Mouse (Mus musculus): ENCODE measurements around the gene Gnai2.

DNA sequence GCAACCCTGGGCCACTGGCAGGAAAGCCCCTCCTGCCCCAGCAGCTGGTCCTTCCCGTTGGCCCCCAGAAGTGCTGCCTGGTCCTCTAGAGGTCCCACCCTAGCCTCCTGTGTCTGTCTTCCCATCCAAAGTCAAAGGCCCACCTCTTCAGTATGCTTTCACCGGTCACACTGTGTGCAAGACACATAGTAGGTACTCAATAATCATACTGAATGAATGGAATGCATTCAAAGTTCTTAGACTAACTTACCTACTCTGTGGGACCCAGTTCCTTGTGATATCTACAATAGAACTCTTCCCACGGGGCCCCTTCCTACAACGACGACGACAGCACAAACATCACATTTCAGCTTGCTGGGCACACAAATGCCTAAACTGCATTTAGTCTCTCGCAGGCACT, 30.1 kb upstream of the Gnai2 start:
- TF ChIP-seq POLR2A (IDR thresholded peaks at IDR 0.05; ENCODE audit: borderline replicate concordance, control insufficient read depth, low read depth, low read length) (no peak), CTCF (IDR thresholded peaks at IDR 0.05; ENCODE audit: control insufficient read depth, insufficient read depth, low read length) (no peak)

Data from bone marrow, adult 2 months (tissue).